Mouse (Mus musculus) brain, embryonic 14.5 days (tissue): ENCODE measurements around the gene E430018J23Rik.

Experiments used
- CTCF ChIP-seq: fragments of 200-500 bp; IDR thresholded peaks from 2 replicates; pipeline ENCODE4 v1.5.1; 2012; ENCODE audit warnings: inconsistent platforms, mild to moderate bottlenecking, moderate library complexity, borderline replicate concordance; ENCODE audit not compliant: insufficient read depth, insufficient read length; ENCODE audit errors: extremely low read depth
- POLR2A ChIP-seq: fragments of 200-500 bp; IDR thresholded peaks from 2 replicates; pipeline ENCODE4 v1.6.1; 2012; ENCODE audit warnings: mild to moderate bottlenecking, inconsistent platforms, borderline replicate concordance; ENCODE audit not compliant: poor library complexity, insufficient read depth, insufficient read length, severe bottlenecking; ENCODE audit errors: extremely low read depth

DNA sequence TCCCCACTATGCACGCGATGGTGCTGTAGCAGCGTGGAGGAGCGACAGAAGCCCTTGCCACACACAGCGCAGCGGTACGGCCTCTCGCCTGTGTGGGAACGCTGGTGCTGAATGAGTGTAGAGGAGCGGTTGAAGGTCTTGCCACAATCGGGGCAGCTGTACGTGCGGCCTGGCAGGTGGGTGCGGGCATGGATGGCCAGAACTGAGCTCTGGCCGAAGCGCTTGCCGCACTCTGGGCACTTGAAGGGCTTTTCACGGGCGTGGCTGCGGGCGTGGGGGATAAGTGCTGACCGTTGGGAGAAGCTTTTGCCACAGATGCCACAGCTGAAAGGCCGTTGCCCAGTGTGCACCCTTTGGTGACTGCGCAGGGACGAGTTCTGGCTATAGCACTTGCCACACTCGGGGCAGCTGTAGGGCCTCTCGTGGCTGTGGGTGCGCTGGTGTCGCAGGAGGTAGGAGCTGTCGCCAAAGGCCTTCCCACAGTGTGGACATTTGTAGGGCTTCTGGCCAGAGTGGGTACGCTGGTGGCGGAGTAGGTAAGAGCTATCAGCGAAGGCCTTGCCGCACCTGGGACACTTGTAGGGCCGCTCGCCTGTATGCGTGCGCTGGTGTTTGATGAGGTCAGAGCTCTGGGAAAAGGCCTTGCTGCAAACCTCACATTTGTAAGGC, 49.9 kb downstream of the E430018J23Rik start:
- TF ChIP-seq POLR2A (no peak), CTCF (no peak)
